Mouse (Mus musculus): ENCODE measurements around the gene Cask. TPM values are rescaled to one million over a fixed set of nuclear protein-coding genes. Genes with fewer than 3 reads are reported as not detected.

Cask gene
- polyA plus RNA-seq (2015; fragmentation: Nextera tagmentation; extraction: Ambion mirVana) = 43.7 and 46.9 TPM in 2 replicates

DNA sequence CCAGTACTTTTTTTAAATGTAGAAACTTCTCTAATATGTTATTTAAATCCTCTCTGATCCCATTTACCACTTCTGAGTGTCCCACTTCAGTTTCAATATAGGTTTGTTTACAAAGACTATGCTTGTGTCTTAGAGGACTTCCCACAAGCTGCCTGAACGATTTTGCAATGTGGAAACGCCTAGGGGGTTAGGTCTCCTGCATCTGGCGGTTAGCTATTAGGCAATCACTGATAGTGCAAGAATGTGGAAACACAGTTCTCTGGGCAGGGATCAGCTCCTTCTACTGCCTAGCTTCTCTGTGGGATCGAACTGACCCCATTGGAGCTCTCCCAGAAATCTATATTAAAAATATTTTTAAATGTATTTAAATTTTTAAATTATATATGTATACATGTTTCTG, at the start of gene Cask:
Gene Cask, minus strand, starts transcription at position 83 of the 400 bp plus-strand sequence.
- no peak within 1 kb of the TSS for H3K4me3 ChIP-seq
- no peaks in the 10 kb centered on the region for H3K9me3 ChIP-seq
- WGBS = 47% methylated on average over 4 of the region's 4 CpGs
- no peaks in the 10 kb centered on the region for H3K36me3 ChIP-seq
- ATAC-seq (replicated peaks) = no peak
- H3K27me3 ChIP-seq = no peaks in the 10 kb centered on the region
- no peak within 1 kb of the TSS for H3K4me2 ChIP-seq (replicated peaks)
- no peak within 1 kb of the TSS for H3K27ac ChIP-seq (replicated peaks)
- H3K4me1 ChIP-seq = no peaks in the 10 kb centered on the region
- no peak within 1 kb of the TSS for H3K9ac ChIP-seq (replicated peaks)

DNA sequence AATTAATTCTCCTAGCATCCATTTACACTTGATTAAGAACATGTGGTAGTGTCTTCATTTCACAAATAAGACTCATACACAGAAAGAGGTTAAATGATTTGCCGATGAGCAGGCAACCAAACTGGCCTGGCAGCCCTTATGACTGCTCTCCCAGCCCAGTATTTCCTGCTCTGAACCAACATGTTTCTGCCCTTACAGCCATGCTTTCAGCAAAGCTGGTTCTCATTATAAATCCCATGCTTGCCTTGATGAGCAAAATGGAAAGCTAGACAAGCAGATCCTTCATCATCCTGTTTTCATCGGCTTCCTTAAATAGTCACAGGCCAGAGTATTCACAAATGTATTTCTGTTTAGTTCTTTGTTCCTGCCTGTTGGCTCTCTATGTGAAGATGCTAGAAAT, 38.8 kb upstream of the Cask start:
- Histone ChIP-seq H3K9me3 (no peaks in the 10 kb centered on the region), H3K27ac (replicated peaks) (no peak overlapping the region), H3K4me2 (replicated peaks) (no peak overlapping the region), H3K4me1 (no peaks in the 10 kb centered on the region), H3K36me3 (no peaks in the 10 kb centered on the region), H3K9ac (replicated peaks) (no peak overlapping the region), H3K4me3 (no peak overlapping the region), H3K27me3 (no peaks in the 10 kb centered on the region)
- WGBS = 74% methylated on average over 2 of the region's 2 CpGs
- no peak for ATAC-seq (replicated peaks)

DNA sequence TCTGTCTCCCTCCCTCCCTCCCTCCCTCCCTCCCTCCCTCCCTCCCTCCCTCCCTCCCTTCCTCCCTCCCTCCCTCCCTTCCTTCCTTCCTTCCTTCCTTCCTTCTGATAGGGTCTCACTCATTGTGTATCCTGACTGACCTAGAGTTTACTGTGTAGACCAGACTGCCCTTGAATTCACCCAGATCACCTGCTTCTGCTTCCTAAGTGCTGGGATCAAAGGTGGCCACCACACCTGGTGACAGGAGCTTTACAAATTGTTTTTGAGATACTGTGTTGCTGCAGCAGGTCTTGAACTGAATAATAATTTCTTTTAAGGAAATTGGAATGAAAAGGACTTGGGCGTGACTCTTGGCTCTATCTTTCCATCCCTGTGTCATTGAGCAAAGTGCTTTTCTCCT, 33.2 kb upstream of the Cask start:
- ATAC-seq (replicated peaks) = no peak
- Histone ChIP-seq H3K27me3 (no peaks in the 10 kb centered on the region), H3K4me2 (replicated peaks) (no peak overlapping the region), H3K4me3 (no peak overlapping the region), H3K4me1 (no peaks in the 10 kb centered on the region), H3K9ac (replicated peaks) (no peak overlapping the region), H3K36me3 (no peaks in the 10 kb centered on the region), H3K9me3 (no peaks in the 10 kb centered on the region), H3K27ac (replicated peaks) (no peak overlapping the region)
- 85% methylated on average over 1 of the region's 1 CpGs for WGBS

DNA sequence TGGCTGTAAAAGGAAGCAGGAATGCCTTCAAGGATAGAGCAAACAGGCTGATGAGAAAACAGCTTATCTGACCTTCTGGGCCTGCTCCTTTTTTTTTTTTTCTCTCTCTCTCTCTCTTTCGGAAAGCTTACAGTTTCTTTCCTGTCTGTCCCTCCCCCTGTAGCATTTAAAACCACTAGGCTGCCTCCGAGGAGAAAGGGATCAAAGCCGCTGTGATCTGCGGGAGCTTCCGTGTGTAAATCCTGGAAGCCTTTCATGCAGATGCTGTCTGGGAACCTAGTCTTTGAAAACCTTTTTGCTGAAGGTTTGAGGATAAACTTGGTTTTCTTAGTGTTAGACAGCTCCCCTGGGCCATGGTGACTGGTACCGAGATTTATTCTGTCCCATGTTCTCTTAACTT, 30.8 kb upstream of the Cask start:
- Histone ChIP-seq H3K9me3 (no peaks in the 10 kb centered on the region), H3K4me1 (no peaks in the 10 kb centered on the region), H3K9ac (replicated peaks) (no peak overlapping the region), H3K4me2 (replicated peaks) (no peak overlapping the region), H3K27me3 (no peaks in the 10 kb centered on the region), H3K36me3 (no peaks in the 10 kb centered on the region), H3K27ac (replicated peaks) (no peak overlapping the region), H3K4me3 (no peak overlapping the region)
- 19% methylated on average over 6 of the region's 6 CpGs for WGBS
- ATAC-seq (replicated peaks) = no peak

DNA sequence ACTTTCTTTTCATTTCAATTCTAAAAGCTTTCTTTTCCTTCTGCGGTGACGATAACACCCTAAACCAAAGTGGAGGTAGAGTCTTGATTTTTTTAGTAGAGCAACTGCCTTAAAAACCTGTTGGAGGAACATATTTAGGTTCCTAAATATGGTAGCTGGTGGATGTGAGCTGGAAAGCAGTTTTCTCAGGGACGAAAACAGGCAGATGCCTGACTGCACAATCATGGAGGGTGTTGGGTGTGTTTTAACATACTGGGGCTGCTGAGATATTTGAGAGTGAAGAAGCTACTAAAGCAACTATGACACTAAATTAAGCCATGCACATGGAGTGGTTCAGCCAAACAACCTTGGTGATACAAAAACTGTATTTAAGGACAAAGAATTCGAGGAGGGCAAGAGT, 9.0 kb upstream of the Cask start:
- H3K36me3 ChIP-seq = no peaks in the 10 kb centered on the region
- 89% methylated on average over 4 of the region's 4 CpGs for WGBS
- ATAC-seq (replicated peaks) = no peak
- no peak overlapping the region for H3K4me2 ChIP-seq (replicated peaks)
- H3K27me3 ChIP-seq = no peaks in the 10 kb centered on the region
- H3K9ac ChIP-seq (replicated peaks) = no peak overlapping the region
- no peaks in the 10 kb centered on the region for H3K9me3 ChIP-seq
- no peak overlapping the region for H3K27ac ChIP-seq (replicated peaks)
- H3K4me1 ChIP-seq = no peaks in the 10 kb centered on the region
- no peak overlapping the region for H3K4me3 ChIP-seq

DNA sequence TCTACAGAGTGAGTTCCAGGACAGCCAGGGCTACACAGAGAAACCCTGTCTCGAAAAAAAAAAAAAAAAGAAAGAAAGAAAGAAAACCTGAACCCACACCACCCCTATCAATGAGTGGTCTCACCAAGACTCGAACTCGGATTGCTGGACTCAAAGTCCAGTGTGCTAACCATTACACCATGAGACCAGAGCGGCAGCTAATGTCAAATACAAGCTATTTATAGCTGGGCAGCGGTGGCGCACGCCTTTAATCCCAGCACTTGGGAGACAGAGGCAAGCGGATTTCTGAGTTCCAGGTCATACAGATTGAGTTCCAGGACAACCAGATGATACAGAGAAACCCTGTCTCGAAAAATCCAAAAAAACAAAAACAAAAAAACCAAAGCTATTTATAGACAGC, 7.9 kb upstream of the Cask start:
- H3K9ac ChIP-seq (replicated peaks) = no peak overlapping the region
- 88% methylated on average over 9 of the region's 9 CpGs for WGBS
- no peaks in the 10 kb centered on the region for H3K36me3 ChIP-seq
- no peak overlapping the region for H3K4me3 ChIP-seq
- H3K4me1 ChIP-seq = no peaks in the 10 kb centered on the region
- H3K27ac ChIP-seq (replicated peaks) = no peak overlapping the region
- no peaks in the 10 kb centered on the region for H3K9me3 ChIP-seq
- no peak overlapping the region for H3K4me2 ChIP-seq (replicated peaks)
- ATAC-seq (replicated peaks) = no peak
- no peaks in the 10 kb centered on the region for H3K27me3 ChIP-seq

DNA sequence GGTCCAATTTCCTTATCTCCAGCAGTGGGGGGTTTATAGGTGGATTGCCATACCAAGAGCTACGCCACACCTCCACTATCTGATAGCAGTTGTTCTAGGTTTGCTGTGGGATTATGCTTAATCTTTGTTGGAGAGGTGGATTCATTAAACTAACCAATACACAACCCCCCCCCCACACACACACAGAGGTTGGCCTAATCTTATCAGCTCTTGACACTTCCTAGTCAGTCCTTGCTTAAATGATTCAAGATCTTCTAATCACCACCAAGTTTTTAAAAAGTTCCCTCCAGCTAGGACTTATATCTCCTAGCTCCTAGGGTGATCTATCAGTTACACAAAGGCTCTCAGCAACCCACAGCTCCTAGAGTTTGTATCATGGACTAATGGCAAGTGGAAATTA, 2.7 kb downstream of the Cask start:
- ATAC-seq (replicated peaks) = no peak
- no peaks in the 10 kb centered on the region for H3K4me1 ChIP-seq
- H3K4me3 ChIP-seq = no peak overlapping the region
- no peaks in the 10 kb centered on the region for H3K27me3 ChIP-seq
- H3K4me2 ChIP-seq (replicated peaks) = no peak overlapping the region
- H3K9ac ChIP-seq (replicated peaks) = no peak overlapping the region
- 89% methylated on average over 1 of the region's 1 CpGs for WGBS
- H3K36me3 ChIP-seq = no peaks in the 10 kb centered on the region
- H3K9me3 ChIP-seq = no peaks in the 10 kb centered on the region
- H3K27ac ChIP-seq (replicated peaks) = no peak overlapping the region

DNA sequence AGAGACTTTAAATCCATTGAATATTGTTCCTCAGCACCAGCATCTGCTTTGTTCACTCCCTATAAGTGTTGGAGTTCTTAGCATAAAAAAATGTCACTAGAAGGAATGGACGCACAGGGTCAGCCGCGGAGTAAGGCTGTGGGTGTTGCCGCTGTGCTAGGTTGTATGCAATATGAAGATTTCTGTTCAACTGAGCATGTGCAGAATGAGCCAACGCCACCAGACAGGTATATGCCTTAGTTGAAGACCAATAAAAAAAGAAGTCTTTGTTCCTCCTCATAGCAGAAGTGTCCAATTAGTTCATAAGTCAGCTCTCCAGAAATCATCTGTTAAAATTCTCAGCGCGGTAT, 3.7 kb downstream of the Cask start:
- 20% methylated on average over 7 of the region's 7 CpGs for WGBS
- peak overlapping the region; percentile 39 for H3K4me2 ChIP-seq (replicated peaks)
- H3K4me3 ChIP-seq = peak overlapping the region; percentile 66
- H3K9me3 ChIP-seq = no peaks in the 10 kb centered on the region
- no peaks in the 10 kb centered on the region for H3K27me3 ChIP-seq
- ATAC-seq (replicated peaks) = peak; percentile 39
- no peaks in the 10 kb centered on the region for H3K36me3 ChIP-seq
- peak overlapping the region; percentile 53 for H3K9ac ChIP-seq (replicated peaks)
- peak overlapping the region; percentile 94 for H3K27ac ChIP-seq (replicated peaks)
- 0 out of 2 replicates have a peak, but pooled peaks cover 3% of the 10 kb centered on the region for H3K4me1 ChIP-seq

DNA sequence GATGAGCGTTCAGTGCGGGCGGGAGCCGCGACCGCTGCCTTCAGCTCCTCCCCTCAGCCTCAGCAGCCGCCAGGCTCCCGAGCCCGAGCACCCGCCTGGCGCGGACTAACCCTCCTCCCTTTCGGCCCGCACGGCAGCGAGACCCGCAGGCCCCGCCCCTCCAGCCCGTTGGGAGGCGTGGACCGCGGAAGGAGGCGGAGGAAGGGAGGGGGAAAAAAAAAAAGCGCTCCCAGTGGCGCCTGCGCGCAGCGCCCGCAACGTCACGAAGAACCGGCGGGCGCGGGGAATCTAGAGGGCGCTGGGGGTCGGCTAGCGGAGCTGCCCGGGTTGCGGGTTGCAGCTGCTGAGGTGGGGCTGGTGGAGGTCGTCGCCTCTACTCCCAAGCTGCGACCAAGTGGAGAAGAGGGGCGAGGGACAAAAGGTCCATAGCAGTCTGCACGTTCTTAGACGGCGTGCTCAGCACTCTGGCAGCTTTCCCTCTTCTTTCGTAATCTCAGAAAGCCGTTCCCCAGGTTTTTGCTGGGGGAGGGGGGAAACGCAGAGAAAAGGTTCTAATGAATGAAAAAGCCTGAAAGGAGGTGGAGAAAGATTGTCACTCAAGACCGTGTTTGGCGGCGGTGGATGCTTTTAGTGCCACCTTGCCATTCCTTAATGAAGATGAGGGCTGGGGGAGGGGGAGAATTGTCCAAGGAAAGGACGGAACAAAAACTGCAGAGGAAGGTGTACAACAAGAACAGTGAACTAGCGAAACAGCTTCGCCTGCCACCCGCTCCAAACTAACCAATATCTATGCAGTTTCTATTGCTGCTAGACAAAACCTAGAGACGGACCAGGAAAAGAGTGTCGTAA, 4.3 kb downstream of the Cask start:
- Histone ChIP-seq H3K27me3 (no peaks in the 10 kb centered on the region), H3K4me2 (replicated peaks) (peak overlapping the region; percentile 39), H3K4me3 (peak overlapping the region; percentile 66), H3K9ac (replicated peaks) (peak overlapping the region; percentile 75), H3K36me3 (no peaks in the 10 kb centered on the region), H3K9me3 (no peaks in the 10 kb centered on the region), H3K4me1 (0 out of 2 replicates have a peak, but pooled peaks cover 3% of the 10 kb centered on the region), H3K27ac (replicated peaks) (peak overlapping the region; percentile 94)
- WGBS = 18% methylated on average over 53 of the region's 59 CpGs
- ATAC-seq (replicated peaks) = peak; percentile 95

DNA sequence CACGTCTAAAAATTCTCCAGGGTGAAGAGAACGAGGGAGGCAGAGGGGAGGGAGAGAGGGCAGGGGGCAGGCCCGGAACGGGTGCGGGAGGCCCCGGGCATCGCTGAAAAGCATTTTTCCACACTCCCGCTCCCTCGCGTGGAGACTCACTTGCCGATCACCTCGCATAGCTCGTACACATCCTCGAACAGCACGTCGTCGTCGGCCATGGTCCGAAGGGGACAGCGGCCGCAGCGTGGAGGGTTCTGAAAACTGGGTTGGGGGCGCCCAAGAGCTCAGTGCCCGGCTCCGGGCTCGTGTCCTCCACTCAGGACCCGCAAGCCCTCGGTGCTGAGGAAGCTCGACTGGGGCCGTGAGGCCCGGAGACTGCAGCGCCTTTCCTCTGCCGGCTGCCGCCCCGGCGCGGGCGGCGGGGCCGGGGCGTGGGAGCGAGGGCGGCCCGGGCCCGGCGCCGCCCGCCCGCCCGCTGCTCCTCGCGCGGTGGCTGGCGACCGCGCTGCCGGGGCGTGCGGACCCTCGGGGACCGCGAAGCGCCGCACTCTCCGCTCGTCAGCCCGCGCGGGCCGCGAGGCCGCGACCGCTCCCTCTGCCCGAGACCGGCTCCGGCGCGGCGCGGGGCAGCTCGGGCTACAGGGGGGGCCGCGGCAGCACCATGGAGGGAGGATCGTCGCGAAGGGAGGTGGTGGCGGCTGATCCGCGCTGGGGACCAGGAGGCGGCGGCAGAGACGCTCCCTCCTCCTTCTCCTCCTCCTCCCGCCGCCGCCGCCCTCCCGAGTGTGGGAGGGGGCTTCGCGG, 5.1 kb downstream of the Cask start:
- Histone ChIP-seq H3K4me2 (replicated peaks) (peak overlapping the region; percentile 36), H3K4me1 (0 out of 2 replicates have a peak, but pooled peaks cover 3% of the 10 kb centered on the region), H3K4me3 (peak overlapping the region; percentile 66), H3K27ac (replicated peaks) (peak overlapping the region; percentile 94), H3K9ac (replicated peaks) (peak overlapping the region; percentile 75), H3K27me3 (no peaks in the 10 kb centered on the region), H3K9me3 (no peaks in the 10 kb centered on the region), H3K36me3 (no peaks in the 10 kb centered on the region)
- WGBS = 33% methylated on average over 82 of the region's 100 CpGs
- peak; percentile 88 for ATAC-seq (replicated peaks)

DNA sequence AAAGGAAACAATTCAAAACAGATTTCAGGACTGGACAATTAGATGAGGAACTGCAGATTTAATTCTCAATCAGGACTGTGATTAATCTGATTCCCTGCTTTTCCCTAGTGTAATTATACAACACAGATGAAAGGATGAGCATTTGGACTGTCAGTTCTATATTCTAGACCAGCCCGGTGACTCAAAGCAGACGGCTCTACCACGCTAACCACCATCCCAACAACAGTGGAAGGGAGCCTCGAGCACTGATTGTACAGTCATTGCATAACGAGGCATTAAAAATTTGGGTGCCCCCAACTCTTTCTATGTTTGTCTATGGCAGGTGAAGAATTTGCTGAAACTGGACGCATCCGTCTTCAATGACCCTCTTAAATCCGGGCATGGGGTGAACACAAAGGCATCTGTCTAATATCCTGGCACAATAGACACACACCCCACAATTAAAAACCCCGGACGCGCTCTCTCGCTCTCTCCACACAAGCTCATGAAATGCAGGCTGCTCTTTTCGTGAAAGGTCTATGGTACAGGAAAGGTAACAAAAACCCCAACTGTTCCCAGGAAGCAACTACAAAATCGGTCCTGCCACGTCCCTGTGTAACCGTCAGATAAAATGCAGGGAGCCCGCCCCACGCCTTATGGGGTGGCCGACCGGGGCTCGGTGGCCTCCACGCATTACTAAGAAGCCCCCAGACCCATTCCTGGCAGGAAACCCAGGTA, 5.9 kb downstream of the Cask start:
- WGBS = 24% methylated on average over 22 of the region's 22 CpGs
- Histone ChIP-seq H3K9me3 (no peaks in the 10 kb centered on the region), H3K9ac (replicated peaks) (peak overlapping the region; percentile 75), H3K27me3 (no peaks in the 10 kb centered on the region), H3K27ac (replicated peaks) (peak overlapping the region; percentile 94), H3K4me3 (peak overlapping the region; percentile 66), H3K4me1 (0 out of 2 replicates have a peak, but pooled peaks cover 3% of the 10 kb centered on the region), H3K4me2 (replicated peaks) (peak overlapping the region; percentile 36), H3K36me3 (no peaks in the 10 kb centered on the region)
- peak; percentile 3; the same call in 1 of the 2 replicates for ATAC-seq (replicated peaks)

DNA sequence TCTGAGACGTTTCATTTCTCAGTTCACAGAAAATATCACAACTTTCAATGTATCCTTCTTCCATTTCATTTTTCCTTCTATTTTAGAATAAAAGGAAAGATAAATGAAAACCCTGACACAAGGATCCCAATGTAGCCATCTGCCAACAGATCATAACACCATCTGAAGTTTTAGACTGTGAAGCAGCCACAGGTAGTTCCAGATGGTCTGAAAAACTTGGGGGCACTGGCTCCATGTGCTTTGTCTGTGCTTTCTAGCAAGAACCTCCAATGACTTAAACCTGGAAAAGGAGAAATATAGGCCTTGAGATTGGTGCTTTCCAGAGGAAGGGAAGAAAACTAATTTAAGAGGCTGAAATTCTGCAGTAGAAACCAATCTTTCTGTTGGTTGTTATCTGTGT, 28.4 kb downstream of the Cask start:
- Histone ChIP-seq H3K27me3 (no peaks in the 10 kb centered on the region), H3K4me2 (replicated peaks) (no peak overlapping the region), H3K27ac (replicated peaks) (no peak overlapping the region), H3K4me3 (no peak overlapping the region), H3K9me3 (no peaks in the 10 kb centered on the region), H3K9ac (replicated peaks) (no peak overlapping the region), H3K36me3 (no peaks in the 10 kb centered on the region), H3K4me1 (0 out of 2 replicates have a peak, but pooled peaks cover 4% of the 10 kb centered on the region)
- no peak for ATAC-seq (replicated peaks)
- WGBS = 67% methylated on average over 1 of the region's 1 CpGs
